Mouse (Mus musculus) frontal cortex, adult (tissue): ENCODE measurements around the gene Gm36079.
"Not testable (repeated sequence)": the region's sequence is repeated elsewhere in the genome, so short reads cannot be mapped to it uniquely, and the experiment has no call there.

Experiments used
- ATAC-seq: cut with Nextera tagmentation; 2 replicates; pipeline ENCODE4 v1.9.2; 2017; ENCODE audit warnings: mild to moderate bottlenecking, moderate library complexity, mixed read lengths; ENCODE audit not compliant: low TSS enrichment

Gm36079 gene

GRCm38 (mm10) chr13:120026911-120027310 lies at the start of gene Gm36079:
TSS of gene Gm36079 (minus strand) at chr13:120027011.
- not testable (repeated sequence) for ATAC-seq

GRCm38 (mm10) chr13:120070878-120071277 lies 44.1 kb upstream of the Gm36079 start:
- ATAC-seq, result peak; percentile 80

- ATAC-seq, result peak; percentile 69; the same call in 1 of the 2 replicates
These were observed 43.3 kb upstream of the Gm36079 start for GRCm38 (mm10) chr13:120070012-120070598.

GRCm38 (mm10) chr13:120063439-120064089 lies 36.8 kb upstream of the Gm36079 start:
- peak; percentile 78 for ATAC-seq

- not testable (repeated sequence) for ATAC-seq
These were observed 36.1 kb upstream of the Gm36079 start for GRCm38 (mm10) chr13:120062903-120063302.

- not testable (repeated sequence) for ATAC-seq
These were observed 25.3 kb upstream of the Gm36079 start, which contains the start of gene Gm21188 for GRCm38 (mm10) chr13:120052085-120052484. TSS of gene Gm21188 (minus strand) at chr13:120052194.

- ATAC-seq, result not testable (repeated sequence)
These were observed 21.8 kb upstream of the Gm36079 start for GRCm38 (mm10) chr13:120048608-120049007.

- not testable (repeated sequence) for ATAC-seq
These were observed 21.4 kb upstream of the Gm36079 start for GRCm38 (mm10) chr13:120048186-120048585.

GRCm38 (mm10) chr13:120046422-120047209 lies 19.8 kb upstream of the Gm36079 start:
- ATAC-seq, result not testable (repeated sequence)

GRCm38 (mm10) chr13:120041145-120041544 lies 14.3 kb upstream of the Gm36079 start:
- not testable (repeated sequence) for ATAC-seq

GRCm38 (mm10) chr13:120037881-120038280 lies 11.1 kb upstream of the Gm36079 start:
- ATAC-seq, result not testable (repeated sequence)

GRCm38 (mm10) chr13:120036577-120037115 lies 9.8 kb upstream of the Gm36079 start:
- not testable (repeated sequence) for ATAC-seq

- ATAC-seq, result not testable (repeated sequence)
These were observed 8.3 kb upstream of the Gm36079 start for GRCm38 (mm10) chr13:120035151-120035550.

GRCm38 (mm10) chr13:120034637-120035036 lies 7.8 kb upstream of the Gm36079 start:
- not testable (repeated sequence) for ATAC-seq

- not testable (repeated sequence) for ATAC-seq
These were observed 6.8 kb upstream of the Gm36079 start for GRCm38 (mm10) chr13:120033516-120034190.

- not testable (repeated sequence) for ATAC-seq
These were observed 4.9 kb upstream of the Gm36079 start for GRCm38 (mm10) chr13:120031676-120032075.

GRCm38 (mm10) chr13:120027368-120027767 lies 557 bp upstream of the Gm36079 start:
- not testable (repeated sequence) for ATAC-seq

- not testable (repeated sequence) for ATAC-seq
These were observed 438 bp downstream of the Gm36079 start for GRCm38 (mm10) chr13:120026373-120026772.

GRCm38 (mm10) chr13:120025576-120025975 lies 1.2 kb downstream of the Gm36079 start:
- not testable (repeated sequence) for ATAC-seq

- ATAC-seq, result not testable (repeated sequence)
These were observed 1.8 kb downstream of the Gm36079 start for GRCm38 (mm10) chr13:120025004-120025403.

- ATAC-seq, result not testable (repeated sequence)
These were observed 2.2 kb downstream of the Gm36079 start for GRCm38 (mm10) chr13:120024581-120024980.
